Mouse (Mus musculus) heart, adult 2 months (tissue): ENCODE results near the gene Ccdc13. TPM values are rescaled to one million over a fixed set of nuclear protein-coding genes. Genes with fewer than 3 reads are reported as not detected.

Experiments used
- DNase-seq, 2 experiments: peaks; one replicate each; pipeline ENCODE4 v3.0.0; 2021
- H3K27ac ChIP-seq: fragments of 200-600 bp; 2 replicates; pipeline ENCODE4 v1.8.1; 2022
- H3K27me3 ChIP-seq: fragments of 200-500 bp; 2 replicates; pipeline ENCODE4 v1.6.1; 2012; ENCODE audit warnings: mild to moderate bottlenecking, low read length, inconsistent platforms, mixed read lengths; ENCODE audit not compliant: control insufficient read depth, insufficient read depth
- H3K36me3 ChIP-seq: fragments of 200-500 bp; 2 replicates; pipeline ENCODE4 v1.6.1; 2012; ENCODE audit warnings: low read length, inconsistent platforms; ENCODE audit not compliant: control insufficient read depth, insufficient read depth
- H3K4me1 ChIP-seq: fragments of 200-500 bp; 2 replicates; pipeline ENCODE4 v1.6.1; 2011; ENCODE audit warnings: low read length; ENCODE audit not compliant: control insufficient read depth, insufficient read depth
- H3K4me3 ChIP-seq: fragments of 200-600 bp; 2 replicates; pipeline ENCODE4 v1.8.1; 2022
- H3K79me2 ChIP-seq: fragments of 200-500 bp; replicated peaks from 2 replicates; pipeline ENCODE4 v1.6.1; 2012; ENCODE audit warnings: mild to moderate bottlenecking, inconsistent platforms, low read length, moderate library complexity, mixed read lengths; ENCODE audit not compliant: control insufficient read depth, insufficient read depth
- H3K9ac ChIP-seq: fragments of 200-500 bp; 2 replicates; pipeline ENCODE4 v1.6.1; 2012; ENCODE audit warnings: low read depth, mild to moderate bottlenecking, control low read depth, inconsistent platforms, low read length, mixed read lengths
- CTCF ChIP-seq: fragments of 200-600 bp; IDR thresholded peaks from 2 replicates; pipeline ENCODE4 v1.8.1; 2022; ENCODE audit warnings: antibody characterized with exemption, mild to moderate bottlenecking, moderate library complexity
- EP300 ChIP-seq: fragments of 200-500 bp; IDR thresholded peaks from 2 replicates; pipeline ENCODE4 v1.6.1; 2011; ENCODE audit warnings: low read depth, low read length, control low read depth; ENCODE audit not compliant: insufficient read depth
- POLR2A ChIP-seq: fragments of 200-500 bp; IDR thresholded peaks from 2 replicates; pipeline ENCODE4 v1.6.1; 2011; ENCODE audit warnings: mild to moderate bottlenecking, low read depth, low read length, control low read depth; ENCODE audit not compliant: insufficient read depth
- WGBS: fragments of 180-500 bp; shearing (Covaris S2); methylation state at CpG from one replicate; pipeline ENCODE4 v1.1.7; 2018; 5-methylcytosine and 5-hydroxymethylcytosine counted together
- intact Hi-C: fragments of 180-260 bp; cut with DNase I; formaldehyde crosslinking; loops from one replicate; pipeline ENCODE4 v1.15.1; 2025
- polyA plus RNA-seq: library from polyadenylated mRNA; depleted of rRNA; stranded (reverse); fragments of >200 nt; gene quantifications from 2 replicates; pipeline ENCODE4 v1.2.3, GENCODE M21; 2012
- total RNA-seq, 2 experiments: library from RNA; stranded (reverse); gene quantifications; 2 replicates each; pipeline ENCODE4 v1.2.3; 2021

Ccdc13 gene
- total and polyA plus RNA-seq, 3 experiments: 0.49 TPM; not detected in 2

DNA sequence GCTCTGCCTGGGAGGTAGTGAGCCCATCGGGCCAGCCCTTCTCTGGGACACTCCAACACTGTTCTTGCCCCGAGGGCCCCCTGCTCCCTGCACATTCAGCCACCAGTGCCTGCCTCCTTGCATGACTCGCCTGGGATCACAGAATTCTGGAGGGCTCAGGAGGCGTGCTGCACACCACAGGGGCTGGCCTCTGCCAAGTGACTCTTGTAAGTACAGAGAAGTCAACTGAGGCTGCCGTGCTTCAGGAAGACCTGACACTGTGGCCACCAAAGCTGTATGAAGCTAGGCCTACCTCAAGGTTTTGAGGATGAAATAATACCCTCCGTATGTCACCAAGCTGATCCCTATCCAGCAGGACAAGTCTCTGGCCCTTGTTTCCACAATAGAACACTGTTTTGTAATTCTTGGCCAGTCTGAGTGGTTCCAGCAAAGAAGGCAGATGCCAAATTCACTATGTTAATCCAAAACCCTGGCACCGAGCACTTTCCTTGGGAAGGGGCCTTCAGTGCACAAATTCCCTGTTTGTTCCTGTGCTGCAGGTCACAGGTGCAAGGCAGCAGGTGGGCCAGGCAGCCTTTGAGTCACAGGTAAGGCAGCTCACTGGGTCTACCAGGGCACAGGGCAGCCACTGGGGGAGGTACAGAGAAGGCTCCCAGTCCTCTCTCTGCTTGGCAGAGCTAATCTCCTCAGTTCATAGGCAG lies 19.3 kb downstream of the Ccdc13 start:
- H3K79me2 ChIP-seq: no peaks in the 10 kb centered on the region
- no peak for DNase-seq
- H3K9ac ChIP-seq: no peak overlapping the region
- intact Hi-C loops: loop anchor here (5.0 kb wide), 2 partner anchors 43 to 63 kb away; partner anchors contain the start of genes Klhl40 and Zfp651
- 55% methylated on average over 7 of the region's 7 CpGs for WGBS
- H3K27me3 ChIP-seq: no peaks in the 10 kb centered on the region
- H3K27ac ChIP-seq: peak overlapping the region; percentile 31
- peaks cover 10% of the 10 kb centered on the region for H3K4me1 ChIP-seq
- TF ChIP-seq CTCF (no peak), EP300 (no peak), POLR2A (no peak)
- H3K4me3 ChIP-seq: no peak overlapping the region
- H3K36me3 ChIP-seq: no peaks in the 10 kb centered on the region

DNA sequence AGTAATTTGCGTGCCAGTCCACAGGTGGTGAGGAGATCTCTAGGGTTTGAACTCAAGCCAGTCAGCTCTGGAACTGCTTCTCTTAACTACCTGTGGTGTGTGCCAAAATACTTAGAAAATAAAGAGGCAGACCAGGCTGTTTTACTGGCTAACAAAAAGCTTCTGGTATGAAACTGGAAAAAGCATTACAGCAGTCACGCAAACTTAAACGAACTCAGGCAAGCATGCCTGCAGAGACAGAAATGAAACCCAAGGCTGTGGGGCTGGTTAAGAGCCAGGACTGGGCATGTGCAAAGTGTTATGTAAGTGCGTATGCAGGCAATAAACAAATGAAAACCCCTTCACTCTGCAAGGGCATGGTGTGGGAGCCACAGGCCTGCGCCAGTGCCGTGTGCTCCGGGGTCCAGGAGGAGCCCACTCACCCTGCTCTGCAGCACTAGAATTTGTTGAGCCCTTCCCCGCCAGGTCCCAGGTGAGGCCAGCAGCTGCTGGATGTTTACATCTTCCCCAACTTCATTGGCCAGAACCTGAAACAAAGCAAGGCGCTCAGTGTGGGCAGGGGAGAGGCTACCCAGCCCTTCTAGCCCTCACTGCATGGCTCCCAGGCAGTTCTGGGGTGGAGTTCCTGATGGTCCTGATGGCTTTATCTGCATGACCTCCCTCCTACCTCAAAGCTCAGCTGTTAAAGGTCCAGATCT lies 20.0 kb downstream of the Ccdc13 start:
- TF ChIP-seq EP300: 0 out of 2 replicates have a peak, but pooled peaks have one; percentile 29
- TF ChIP-seq CTCF: no peak
- H3K9ac ChIP-seq: no peak overlapping the region
- peak in 1 of 2 experiments; percentile 43 for DNase-seq
- intact Hi-C loops: no loop called here
- H3K36me3 ChIP-seq: no peaks in the 10 kb centered on the region
- H3K27ac ChIP-seq: peak overlapping the region; percentile 31
- 72% methylated on average over 9 of the region's 9 CpGs for WGBS
- no peaks in the 10 kb centered on the region for H3K27me3 ChIP-seq
- H3K4me3 ChIP-seq: no peak overlapping the region
- no peaks in the 10 kb centered on the region for H3K79me2 ChIP-seq
- peaks cover 10% of the 10 kb centered on the region for H3K4me1 ChIP-seq

DNA sequence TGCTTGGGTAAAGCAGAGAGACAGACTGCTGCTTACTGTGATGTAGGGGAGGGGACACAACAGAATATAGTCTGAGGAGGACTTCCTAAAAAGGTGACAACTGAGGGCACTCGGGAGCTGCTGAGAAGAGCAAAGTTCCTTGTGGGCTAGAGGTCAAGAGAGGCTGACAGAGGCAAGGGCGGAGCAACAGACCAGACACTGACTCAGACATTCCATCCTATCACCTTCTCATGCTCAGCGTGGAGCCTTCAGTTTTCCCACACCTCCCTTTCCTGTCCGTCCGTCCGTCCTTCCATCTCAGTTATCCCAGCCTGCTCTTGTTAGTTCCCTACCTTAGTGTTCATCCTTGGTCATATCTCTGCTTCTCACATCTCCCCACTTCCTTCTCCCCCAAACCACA lies 24.1 kb downstream of the Ccdc13 start:
- no peak for DNase-seq
- intact Hi-C loops: no loop called here
- H3K27me3 ChIP-seq: no peaks in the 10 kb centered on the region
- TF ChIP-seq CTCF: no peak
- TF ChIP-seq POLR2A: no peak
- no peak for TF ChIP-seq EP300
- no peaks in the 10 kb centered on the region for H3K79me2 ChIP-seq
- no peak overlapping the region for H3K9ac ChIP-seq
- peaks cover 3% of the 10 kb centered on the region for H3K4me1 ChIP-seq
- H3K27ac ChIP-seq: no peak overlapping the region
- H3K4me3 ChIP-seq: no peak overlapping the region
- WGBS: 46% methylated on average over 6 of the region's 6 CpGs
- H3K36me3 ChIP-seq: no peaks in the 10 kb centered on the region

DNA sequence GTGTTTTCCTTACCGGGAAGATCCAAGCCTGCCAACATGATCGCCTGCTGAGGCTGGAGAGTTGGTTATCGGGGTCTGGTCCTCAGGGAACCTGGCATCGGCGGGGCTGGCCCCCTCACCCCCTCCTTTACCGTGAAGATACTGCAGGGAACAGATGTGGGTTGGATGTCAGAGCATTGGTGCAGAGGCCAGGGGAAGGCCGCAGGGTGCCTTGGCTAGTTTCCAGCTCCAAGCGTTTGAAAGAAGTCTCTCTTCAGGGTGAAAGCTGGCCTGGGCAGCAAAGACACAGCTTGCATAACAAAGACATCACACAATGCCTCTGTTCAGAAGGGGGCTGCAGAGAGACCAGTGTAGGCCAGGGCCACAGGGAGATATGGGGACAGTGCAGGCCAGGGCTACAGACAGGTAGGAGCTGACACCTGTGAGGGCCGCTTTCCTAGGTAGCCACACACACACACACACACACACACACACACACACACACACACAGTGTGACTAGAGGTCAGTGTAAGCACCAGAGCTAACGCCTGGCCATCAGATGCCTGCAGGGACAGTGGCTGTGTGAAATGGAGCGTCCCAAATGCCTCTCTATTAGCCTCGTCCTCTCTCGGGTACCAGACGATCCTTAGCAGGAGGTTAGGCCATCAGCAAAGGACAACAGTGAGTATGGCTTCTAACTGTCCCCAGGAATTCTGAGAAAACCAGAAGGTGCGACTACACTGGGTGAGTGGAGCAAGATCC lies 29.0 kb downstream of the Ccdc13 start:
- Histone ChIP-seq H3K4me3 (no peak overlapping the region), H3K27me3 (no peaks in the 10 kb centered on the region), H3K9ac (no peak overlapping the region), H3K27ac (no peak overlapping the region), H3K4me1 (no peaks in the 10 kb centered on the region), H3K79me2 (no peaks in the 10 kb centered on the region), H3K36me3 (no peaks in the 10 kb centered on the region)
- no peak for DNase-seq
- intact Hi-C loops: no loop called here
- WGBS: 42% methylated on average over 15 of the region's 15 CpGs
- TF ChIP-seq POLR2A (no peak), CTCF (no peak), EP300 (no peak)

DNA sequence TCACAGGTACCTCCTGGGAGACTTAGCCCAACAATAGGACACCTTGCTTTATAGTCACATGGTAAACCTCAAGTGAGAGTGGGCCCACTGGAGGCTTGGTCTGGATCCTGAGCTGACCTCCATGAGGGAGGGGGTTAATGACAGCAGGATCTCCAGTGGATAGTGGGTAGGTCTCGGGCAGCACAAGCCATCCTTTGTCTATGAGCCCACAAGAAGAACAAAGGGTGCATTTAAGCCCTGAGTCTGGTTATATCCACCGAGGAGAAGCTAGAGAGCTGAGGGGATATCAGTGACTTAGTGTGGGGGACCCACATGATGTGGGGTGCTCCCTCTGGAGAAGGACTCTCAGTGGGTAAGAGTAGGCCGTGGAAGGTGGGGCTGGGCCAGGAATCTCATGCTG lies 30.8 kb downstream of the Ccdc13 start:
- no peak for DNase-seq
- TF ChIP-seq CTCF (no peak), POLR2A (no peak), EP300 (no peak)
- Histone ChIP-seq H3K79me2 (no peaks in the 10 kb centered on the region), H3K9ac (no peak overlapping the region), H3K36me3 (no peaks in the 10 kb centered on the region), H3K27ac (no peak overlapping the region), H3K4me1 (no peaks in the 10 kb centered on the region), H3K4me3 (no peak overlapping the region), H3K27me3 (no peaks in the 10 kb centered on the region)
- intact Hi-C loops: no loop called here
- 87% methylated on average over 3 of the region's 3 CpGs for WGBS

DNA sequence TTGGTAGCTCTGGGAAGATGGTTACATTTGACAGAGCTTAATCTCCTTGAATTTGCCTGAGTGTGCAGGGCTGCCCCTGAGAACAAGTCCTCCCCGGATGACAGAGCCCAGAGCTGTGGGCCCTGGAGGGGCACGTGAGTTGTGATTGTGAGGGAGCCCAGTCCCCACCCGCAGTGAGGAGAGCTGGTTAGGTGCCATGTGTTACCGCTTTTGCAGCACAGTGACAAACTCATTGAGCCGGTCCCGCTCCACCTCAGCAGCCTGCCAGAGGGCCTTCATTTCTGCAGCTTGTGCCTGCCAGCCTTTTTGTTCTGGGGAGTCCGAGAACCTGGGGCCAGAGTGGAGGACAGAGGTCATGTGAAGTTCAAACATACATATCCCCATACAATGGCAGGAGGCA lies 31.3 kb downstream of the Ccdc13 start:
- Histone ChIP-seq H3K36me3 (no peaks in the 10 kb centered on the region), H3K27ac (no peak overlapping the region), H3K4me3 (no peak overlapping the region), H3K27me3 (no peaks in the 10 kb centered on the region), H3K9ac (no peak overlapping the region), H3K4me1 (no peaks in the 10 kb centered on the region), H3K79me2 (no peaks in the 10 kb centered on the region)
- no peak for TF ChIP-seq POLR2A
- no peak for TF ChIP-seq CTCF
- WGBS: 58% methylated on average over 7 of the region's 7 CpGs
- DNase-seq: no peak
- intact Hi-C loops: no loop called here
